Mouse (Mus musculus) T-helper 17 cell (primary cell): ENCODE measurements at regions not wholly inside any gene's neighbourhood (a gene's known extent, or its start where the extent isn't known, plus 50 kb on each side); places are given as distances from the start of the nearest gene placed in this dataset.

Source experiments
- in situ Hi-C, 2 experiments: fragments of 300-600 bp; cut with MboI, MseI; formaldehyde crosslinking; loops; 1 replicate in 1 of 2; 2 replicates in 1 of 2; pipeline ENCODE4 v1.15.1; 2025; ENCODE audit warnings: high pct_unique_total_duplicates in 2 of 2

DNA sequence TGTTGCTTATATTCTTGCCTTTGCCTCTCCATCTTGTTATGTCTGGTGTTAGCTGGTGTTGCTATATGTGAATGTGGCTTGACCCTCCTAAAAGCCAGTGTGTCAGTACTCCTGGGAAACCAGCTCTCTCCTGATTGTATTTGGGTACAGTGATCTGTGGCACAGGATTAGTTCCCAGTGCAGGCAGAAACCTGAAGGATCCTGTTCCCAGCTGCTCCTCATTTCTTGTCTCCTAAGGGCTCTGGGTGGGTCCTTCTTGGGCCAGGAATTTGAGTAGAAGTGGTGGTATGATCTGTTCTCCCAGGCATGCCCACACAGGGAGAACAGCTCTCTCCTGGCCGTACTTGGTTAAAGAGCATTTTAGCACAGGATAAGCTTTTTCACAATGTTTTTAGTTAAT is 286.2 kb upstream of the Cypt12 start:
- in situ Hi-C loops = no loop called here

DNA sequence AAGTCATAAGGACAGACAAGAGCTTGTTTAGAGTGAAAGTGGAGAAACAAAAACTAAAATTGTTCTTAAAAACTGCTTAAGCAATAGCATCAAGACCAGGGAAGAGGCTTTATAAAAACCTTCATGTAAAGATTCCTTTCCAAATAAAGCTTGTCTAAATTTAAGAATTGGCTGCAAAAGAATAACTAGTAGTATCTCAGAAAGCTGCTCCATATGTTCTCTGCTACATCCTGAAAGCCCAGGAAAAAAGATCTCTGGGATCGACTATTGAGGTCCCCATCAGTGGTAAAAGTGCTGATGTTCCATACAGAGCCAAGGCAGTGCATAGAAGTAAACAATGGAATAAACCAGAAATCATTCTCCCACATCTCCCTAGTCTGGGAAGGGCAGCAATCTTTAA is 281.2 kb upstream of the Cypt12 start:
- in situ Hi-C loops = no loop called here

DNA sequence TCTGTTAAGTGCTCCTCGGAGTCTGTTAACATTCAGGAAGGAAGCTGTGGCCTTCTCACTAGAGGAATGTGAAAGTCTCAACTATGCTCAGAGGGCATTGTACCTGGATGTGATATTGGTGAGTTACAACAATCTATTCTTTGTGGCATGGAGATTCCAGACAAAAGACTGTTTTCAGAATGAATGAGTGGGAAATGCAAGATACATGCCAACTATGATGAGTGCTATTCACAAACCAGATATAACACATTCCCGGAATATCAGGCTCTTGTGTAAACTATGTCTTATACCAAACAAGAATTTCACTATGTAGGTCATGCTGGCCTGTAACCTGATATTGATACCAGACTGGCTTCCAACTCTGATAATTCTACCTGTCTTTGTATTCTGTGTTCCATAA is 279.4 kb upstream of the Cypt12 start:
- in situ Hi-C loops = no loop called here
